In the genomic region with DNA sequence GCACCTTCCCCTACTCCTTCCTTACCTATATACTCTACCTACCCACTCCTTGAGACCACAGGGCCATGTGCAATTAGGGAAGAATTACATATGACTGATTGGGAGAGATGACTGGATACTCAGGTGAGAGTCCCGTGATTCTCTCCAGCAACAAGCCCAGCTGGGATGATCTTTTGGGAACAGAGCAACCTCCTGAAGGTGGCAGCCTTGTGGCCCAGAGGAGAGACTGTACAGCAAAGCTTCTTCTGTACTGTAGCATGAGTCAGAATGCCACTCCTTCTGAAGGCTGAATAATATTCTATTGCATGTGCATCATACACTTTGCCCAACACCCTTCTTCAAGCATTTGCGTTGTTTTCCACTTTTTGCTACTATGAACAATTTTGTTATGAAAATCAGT, we compare ENCODE assay signal across 24 mouse cellular contexts. TPM values are rescaled to one million over a fixed set of nuclear protein-coding genes. Genes with fewer than 3 reads are reported as not detected.
DNase-seq lines count a peak whose midpoint lies in the region; ATAC-seq and TF ChIP-seq lines count a peak whose summit lies in the region.
"Had no signal": no experiment of that assay in that cellular context is flagged by ENCODE, and none has a peak within 500 bp of the region (broad histone marks: within the 10 kb centered on the region; RNA-seq: fewer than 3 reads in every experiment).

No protein-coding gene starts in this region.

- no peak overlapping the region for H3K4me2 ChIP-seq in intestine, postnatal 0 days (replicated peaks; ENCODE audit: low read depth)
- H3K4me2 ChIP-seq in intestine, embryonic 16.5 days (ENCODE audit: low read depth, low read length): no peak overlapping the region
- no peak overlapping the region for H3K4me2 ChIP-seq in lung, postnatal 0 days (replicated peaks; ENCODE audit: low read depth, low read length)
- H3K4me2 ChIP-seq: embryonic facial prominence, embryonic 13.5 days; forebrain, embryonic 12.5 days; forebrain, embryonic 15.5 days; heart, embryonic 11.5 days; hindbrain, embryonic 12.5 days; hindbrain, embryonic 15.5 days had no signal

- no peak overlapping the region for H3K9ac ChIP-seq in intestine, postnatal 0 days (ENCODE audit: low read depth, low read length)
- H3K9ac ChIP-seq in intestine, embryonic 16.5 days (ENCODE audit: low read depth, low read length): no peak overlapping the region
- H3K9ac ChIP-seq in lung, postnatal 0 days (replicated peaks; ENCODE audit: low read depth): no peak overlapping the region
- H3K9ac ChIP-seq: embryonic facial prominence, embryonic 13.5 days; forebrain, embryonic 12.5 days; forebrain, embryonic 15.5 days; hindbrain, embryonic 12.5 days; hindbrain, embryonic 15.5 days had no signal

- H3K4me1 ChIP-seq in intestine, postnatal 0 days (replicated peaks; ENCODE audit: control insufficient read depth, insufficient read depth, low read length): peaks cover 4% of the 10 kb centered on the region
- H3K4me1 ChIP-seq in intestine, embryonic 16.5 days (ENCODE audit: control insufficient read depth, insufficient read depth, low read length): peaks cover 31% of the 10 kb centered on the region
- H3K4me1 ChIP-seq in lung, postnatal 0 days (ENCODE audit: insufficient read depth, low read depth, low read length): peaks cover 15% of the 10 kb centered on the region; the same call in 1 of the 2 replicates
- no peaks in the 10 kb centered on the region; the same call in 1 of the 2 replicates for H3K4me1 ChIP-seq in small intestine, adult 2 months (ENCODE audit: control insufficient read depth, insufficient read depth, insufficient read length, low read length)
- H3K4me1 ChIP-seq: forebrain, embryonic 15.5 days had no signal

- DNase-seq in lung, postnatal 0 days (ENCODE audit: low spot score): no peak
- DNase-seq in lung, postnatal 25 days (ENCODE audit: low spot score): no peak
- no peak for DNase-seq in urinary bladder, postnatal 36 days (ENCODE audit: low spot score in 2 of 2)
- DNase-seq: adrenal gland, postnatal 10 days; cerebellum, adult 11-12 months; cerebellum, adult 8-10 months; cerebellum, postnatal 10 days; cerebellum, postnatal 36 days; embryo, embryonic 11 days; gastrocnemius, postnatal 25 days; heart, adult 18-20 months had no signal

- TF ChIP-seq POLR2A in small intestine, adult 2 months (IDR thresholded peaks at IDR 0.05; ENCODE audit: low read depth, low read length): no peak

- TF ChIP-seq EP300 in lung, postnatal 0 days (IDR thresholded peaks at IDR 0.05): no peak

- WGBS in intestine, postnatal 0 days: 82% methylated on average over 2 of the region's 2 CpGs
- 88% methylated on average over 2 of the region's 2 CpGs for WGBS in intestine, embryonic 16.5 days
- WGBS in lung, postnatal 0 days: 94% methylated on average over 2 of the region's 2 CpGs
- WGBS in small intestine, adult 2 months: 77% methylated on average over 2 of the region's 2 CpGs

- peak; percentile 60 for TF ChIP-seq CTCF in intestine, postnatal 0 days (IDR thresholded peaks at IDR 0.05; ENCODE audit: low read depth)
- peak; percentile 19; the same call in 1 of the 2 replicates for TF ChIP-seq CTCF in lung, postnatal 0 days (IDR thresholded peaks at IDR 0.05)
- peak; percentile 20; the same call in 1 of the 2 replicates for TF ChIP-seq CTCF in small intestine, adult 2 months (IDR thresholded peaks at IDR 0.05; ENCODE audit: extremely low read depth, insufficient read length, insufficient replicate concordance, low read depth, low read length)

- no peaks in the 10 kb centered on the region for H3K36me3 ChIP-seq in intestine, postnatal 0 days (ENCODE audit: control insufficient read depth, insufficient read depth)
- H3K36me3 ChIP-seq in intestine, embryonic 16.5 days (ENCODE audit: control insufficient read depth, insufficient read depth, low read length): no peaks in the 10 kb centered on the region
- no peaks in the 10 kb centered on the region for H3K36me3 ChIP-seq in lung, postnatal 0 days (ENCODE audit: insufficient read depth, low read length)
- no peaks in the 10 kb centered on the region for H3K36me3 ChIP-seq in small intestine, adult 2 months (ENCODE audit: control insufficient read depth, insufficient read depth, low read length)
- H3K36me3 ChIP-seq: embryonic facial prominence, embryonic 10.5 days; embryonic facial prominence, embryonic 13.5 days; forebrain, embryonic 12.5 days; forebrain, embryonic 15.5 days; hindbrain, embryonic 12.5 days; hindbrain, embryonic 15.5 days had no signal

- no peak overlapping the region for H3K27ac ChIP-seq in intestine, postnatal 0 days (ENCODE audit: low read depth, low read length)
- H3K27ac ChIP-seq in intestine, embryonic 16.5 days (ENCODE audit: low read length): no peak overlapping the region
- H3K27ac ChIP-seq in lung, postnatal 0 days (ENCODE audit: low read length): no peak overlapping the region
- no peak overlapping the region for H3K27ac ChIP-seq in small intestine, adult 2 months (ENCODE audit: insufficient read depth, low read depth, low read length)
- H3K27ac ChIP-seq: embryonic facial prominence, embryonic 10.5 days; embryonic facial prominence, embryonic 13.5 days; forebrain, embryonic 12.5 days; forebrain, embryonic 15.5 days; hindbrain, embryonic 12.5 days; hindbrain, embryonic 15.5 days had no signal

- peak; percentile 42; the same call in 1 of the 2 replicates for ATAC-seq in intestine, postnatal 0 days
- ATAC-seq in intestine, embryonic 16.5 days: no peak
- no peak for ATAC-seq in lung, postnatal 0 days
- ATAC-seq: activated CD4-positive, CD25-positive, alpha-beta regulatory T cell, adult 4 months; forebrain, embryonic 15.5 days had no signal

- no peaks in the 10 kb centered on the region for H3K9me3 ChIP-seq in intestine, postnatal 0 days (ENCODE audit: control insufficient read depth)
- no peaks in the 10 kb centered on the region for H3K9me3 ChIP-seq in intestine, embryonic 16.5 days (ENCODE audit: control insufficient read depth, low read length)
- H3K9me3 ChIP-seq in lung, postnatal 0 days (ENCODE audit: low read length): no peaks in the 10 kb centered on the region
- H3K9me3 ChIP-seq: embryonic facial prominence, embryonic 10.5 days; embryonic facial prominence, embryonic 13.5 days; forebrain, embryonic 12.5 days; forebrain, embryonic 15.5 days; hindbrain, embryonic 12.5 days; hindbrain, embryonic 15.5 days had no signal

- H3K27me3 ChIP-seq in intestine, postnatal 0 days (replicated peaks; ENCODE audit: control insufficient read depth, insufficient read depth, low read length): no peaks in the 10 kb centered on the region
- no peaks in the 10 kb centered on the region for H3K27me3 ChIP-seq in intestine, embryonic 16.5 days (replicated peaks; ENCODE audit: control insufficient read depth, insufficient read depth, low read length)
- H3K27me3 ChIP-seq in lung, postnatal 0 days (replicated peaks; ENCODE audit: insufficient read depth, low read length): no peaks in the 10 kb centered on the region
- no peaks in the 10 kb centered on the region for H3K27me3 ChIP-seq in small intestine, adult 2 months (ENCODE audit: control insufficient read depth, insufficient read depth, low read length)
- H3K27me3 ChIP-seq: embryonic facial prominence, embryonic 13.5 days; forebrain, embryonic 12.5 days; forebrain, embryonic 15.5 days; hindbrain, embryonic 12.5 days; hindbrain, embryonic 15.5 days had no signal

- no peak overlapping the region for H3K4me3 ChIP-seq in intestine, postnatal 0 days (ENCODE audit: low read depth, low read length)
- H3K4me3 ChIP-seq in intestine, embryonic 16.5 days (ENCODE audit: low read length): no peak overlapping the region
- H3K4me3 ChIP-seq in lung, postnatal 0 days (ENCODE audit: low read depth, low read length): no peak overlapping the region
- no peak overlapping the region for H3K4me3 ChIP-seq in small intestine, adult 2 months (ENCODE audit: low read depth, low read length)
- H3K4me3 ChIP-seq: embryonic facial prominence, embryonic 10.5 days; embryonic facial prominence, embryonic 13.5 days; erythroblast, embryonic 14.5 days; forebrain, embryonic 12.5 days; forebrain, embryonic 15.5 days; hindbrain, embryonic 12.5 days; hindbrain, embryonic 15.5 days had no signal

RNA-seq across cellular contexts. Expression of gene Sowahb, which starts 42.2 kb away (rescaled TPM):
- polyA plus RNA-seq in intestine, postnatal 0 days (2015; fragmentation: Nextera tagmentation; extraction: Ambion mirVana): 16.1 and 18.0 TPM in 2 replicates
- 5.2 and 7.6 TPM in 2 replicates for polyA plus RNA-seq in intestine, embryonic 16.5 days (2015; fragmentation: Nextera tagmentation; extraction: Ambion mirVana)
- polyA plus RNA-seq in lung, postnatal 0 days (2015; fragmentation: Nextera tagmentation; extraction: Ambion mirVana): 1.2 and 1.3 TPM in 2 replicates
- polyA plus RNA-seq in small intestine, adult 2 months (2012; rRNA removed): 15.4 and 33.6 TPM in 2 replicates
- polyA plus RNA-seq: activated CD4-positive, CD25-positive, alpha-beta regulatory T cell, adult 4 months; heart, postnatal 0 days; hindbrain, embryonic 15.5 days had no signal
